Mouse (Mus musculus) CD8-positive naive resting alpha-beta T cell, adult 2 months (primary cell): ENCODE results near the gene Tnrc18.

Experiments
- DNase-seq, 2 experiments: peaks; one replicate each; pipeline ENCODE4 v3.0.0; 2022; ENCODE audit warnings: low read depth in 2 of 2, low spot score in 2 of 2

Gene Tnrc18

DNA sequence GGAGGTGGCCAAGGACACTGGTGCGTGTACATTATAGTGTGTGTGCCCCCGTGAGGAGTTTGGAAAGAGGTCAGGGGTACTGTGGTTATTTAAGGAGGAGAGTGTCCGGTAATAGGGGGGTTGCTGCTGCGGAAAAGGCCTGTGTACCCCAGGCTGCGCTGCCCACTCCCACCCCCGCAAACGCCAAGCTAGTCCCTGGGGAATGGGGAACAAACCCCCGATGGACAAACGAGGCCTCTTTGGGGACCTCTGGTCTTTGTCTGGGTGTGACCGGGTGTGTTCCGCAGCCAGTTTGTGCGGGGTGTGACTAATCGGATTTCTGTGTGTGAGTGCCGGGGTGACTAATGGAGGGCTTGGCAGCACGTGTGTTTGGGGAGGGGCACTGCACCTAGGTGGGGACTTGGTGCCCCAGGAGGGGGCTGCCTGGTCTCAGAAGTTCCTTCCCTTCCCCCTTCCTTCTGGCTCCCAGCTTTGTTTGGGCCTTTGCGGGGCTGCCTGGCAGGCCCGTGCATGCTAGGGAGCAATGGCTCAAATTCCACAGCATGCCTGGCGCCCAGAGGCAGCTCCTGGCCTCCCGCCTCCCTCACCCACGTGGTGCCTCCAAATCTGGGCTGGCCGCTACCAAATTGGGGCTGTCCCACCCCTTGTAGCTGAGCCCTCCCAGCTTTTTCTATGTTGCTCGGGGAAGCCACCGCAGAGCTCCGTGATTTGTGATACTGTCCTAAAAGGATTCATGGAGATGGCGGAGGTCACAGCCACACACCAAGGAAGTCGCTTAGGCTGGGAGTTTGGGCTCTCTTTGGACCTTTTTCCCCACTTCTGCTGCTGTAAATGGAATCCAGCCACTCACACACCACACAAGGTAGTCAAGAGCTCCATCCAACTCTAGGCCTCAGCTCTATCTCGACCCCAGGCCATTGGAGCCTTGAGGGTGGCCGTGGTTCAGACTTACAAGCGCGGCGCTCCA is 5.9 kb upstream of the Tnrc18 start:
- DNase-seq = no peak

DNA sequence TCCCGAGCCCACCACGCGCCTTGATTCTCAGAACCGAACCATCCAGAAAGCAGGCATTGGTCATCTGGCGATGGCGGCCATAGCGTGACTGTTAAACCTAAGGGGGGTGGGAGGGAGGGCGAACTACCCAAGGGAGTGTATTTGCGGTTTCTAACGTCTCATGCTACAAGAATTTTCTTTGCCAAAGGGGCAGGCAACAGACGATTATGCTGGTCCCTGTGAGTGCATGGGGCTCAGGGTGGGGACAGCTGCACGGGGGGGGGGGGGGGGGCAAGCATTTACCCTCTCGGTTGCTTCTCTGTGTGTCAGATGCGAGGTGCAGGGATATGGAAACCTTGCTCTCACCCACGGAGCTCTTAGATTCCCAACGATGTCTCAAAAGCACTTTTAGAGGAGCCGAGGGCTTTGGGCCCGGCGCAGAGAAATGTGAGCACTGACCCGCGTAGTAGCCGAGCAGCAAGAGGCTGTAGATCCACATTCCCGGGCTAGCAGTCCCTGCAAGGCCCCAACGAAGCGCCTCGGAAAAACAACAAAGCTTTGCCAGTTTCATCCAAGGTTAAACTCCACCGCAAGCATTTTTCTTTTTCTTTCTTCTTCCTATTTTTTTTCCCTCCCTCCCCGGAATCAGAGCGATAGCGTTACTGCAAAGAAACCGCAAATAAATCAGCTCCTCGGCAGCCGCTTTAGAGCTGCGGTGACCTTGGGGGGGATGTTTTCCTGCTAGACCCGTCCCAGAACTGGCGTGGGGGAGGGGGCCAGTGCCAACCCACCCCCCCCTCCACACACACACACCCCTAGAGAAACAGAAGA is 5.0 kb upstream of the Tnrc18 start:
- DNase-seq = no peak

DNA sequence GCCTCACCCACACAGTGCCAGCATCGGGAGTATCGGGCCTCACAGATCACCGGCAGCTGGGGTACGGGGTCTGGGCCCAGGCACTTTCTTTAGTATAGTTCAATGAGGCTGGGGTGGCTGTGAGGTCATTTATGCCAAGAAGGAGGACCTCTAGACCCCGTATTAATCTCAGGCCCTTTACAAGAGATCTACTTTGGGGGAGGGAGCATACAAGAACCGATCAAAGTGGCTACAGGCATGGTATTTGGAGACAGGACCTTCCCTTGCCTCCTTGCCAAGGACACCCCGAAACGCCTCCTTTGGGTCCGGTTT is 4.5 kb upstream of the Tnrc18 start:
- DNase-seq = no peak

DNA sequence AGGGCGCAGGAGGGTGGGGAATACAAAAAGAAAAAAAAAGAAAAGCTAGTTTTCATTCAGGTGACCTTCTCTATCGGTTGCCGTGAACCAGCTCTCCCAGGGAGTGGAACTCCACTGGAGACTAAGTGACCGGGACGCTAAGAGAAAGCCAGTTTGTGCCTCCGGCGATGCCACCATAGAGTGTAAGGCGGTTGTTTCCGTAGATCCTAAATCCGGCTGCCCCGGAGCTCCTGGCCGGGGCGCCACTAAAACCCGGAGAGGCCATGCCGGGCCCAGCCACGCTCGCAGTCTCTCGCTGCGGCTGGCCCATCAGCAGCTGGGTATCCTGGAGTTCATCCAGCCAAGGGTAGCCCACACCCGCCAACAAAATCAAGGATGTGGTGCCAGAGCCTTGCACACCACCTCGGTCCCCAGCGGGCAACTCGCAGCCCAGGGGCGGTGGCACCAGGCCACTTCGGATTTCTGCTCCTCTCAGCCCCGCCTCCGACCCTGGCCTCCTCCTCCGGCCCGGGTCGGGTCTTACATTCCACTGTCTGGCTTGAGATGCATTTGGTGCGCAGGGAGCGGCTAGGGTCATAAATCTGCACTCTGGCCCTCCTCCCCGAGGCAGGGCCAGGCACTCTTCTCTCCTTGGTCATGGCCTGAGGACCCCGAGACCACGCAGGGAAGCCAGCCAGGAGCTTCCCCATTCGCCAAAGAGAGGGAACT is 4.0 kb upstream of the Tnrc18 start:
- DNase-seq = no peak

DNA sequence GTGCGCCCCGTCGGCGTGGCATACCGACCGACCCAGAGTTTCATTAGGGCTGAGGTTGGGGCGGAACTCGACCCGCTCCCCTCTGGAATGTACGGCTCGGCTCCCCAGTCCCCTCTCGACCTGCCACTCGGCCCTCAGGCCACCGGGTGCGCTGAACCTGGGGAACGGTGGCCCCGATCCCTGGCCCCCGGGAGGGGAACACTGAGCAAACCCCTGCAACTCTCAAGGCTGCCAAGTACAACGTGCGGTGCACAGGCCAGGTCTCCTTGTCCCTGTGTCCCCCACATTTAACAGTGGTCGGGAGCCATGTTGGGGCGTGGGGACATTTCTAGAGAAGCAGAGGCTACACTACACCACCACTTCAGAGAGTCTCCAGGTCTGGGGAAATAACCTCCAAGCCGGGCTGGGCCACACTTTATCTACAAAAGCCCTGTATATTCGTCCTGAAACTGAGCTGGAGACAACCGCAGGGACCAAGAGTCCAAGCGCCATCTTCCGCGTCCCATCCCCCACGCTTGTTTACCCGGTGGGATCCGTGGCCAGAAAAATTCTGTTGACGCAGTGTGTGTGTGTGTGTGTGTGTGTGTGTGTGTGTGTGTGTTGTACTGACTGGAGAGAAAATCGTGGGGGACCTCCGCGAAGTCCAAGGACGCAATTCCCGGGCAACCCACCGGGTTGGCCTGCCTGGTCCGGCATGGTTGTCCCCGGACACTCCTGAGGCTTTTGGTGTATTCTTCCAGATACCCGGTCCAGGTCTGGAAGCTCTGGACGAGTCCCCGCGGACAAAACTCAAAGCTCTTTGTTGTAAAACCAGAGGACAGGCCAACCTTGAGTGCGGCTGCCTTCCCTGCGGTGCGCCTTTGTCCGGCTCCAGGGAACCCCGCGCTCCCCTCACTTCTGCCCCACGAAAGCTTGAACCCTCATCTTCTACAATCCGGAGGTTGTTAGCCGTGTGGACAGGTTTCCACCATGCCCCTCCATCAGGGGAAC is 3.1 kb upstream of the Tnrc18 start:
- DNase-seq = no peak

DNA sequence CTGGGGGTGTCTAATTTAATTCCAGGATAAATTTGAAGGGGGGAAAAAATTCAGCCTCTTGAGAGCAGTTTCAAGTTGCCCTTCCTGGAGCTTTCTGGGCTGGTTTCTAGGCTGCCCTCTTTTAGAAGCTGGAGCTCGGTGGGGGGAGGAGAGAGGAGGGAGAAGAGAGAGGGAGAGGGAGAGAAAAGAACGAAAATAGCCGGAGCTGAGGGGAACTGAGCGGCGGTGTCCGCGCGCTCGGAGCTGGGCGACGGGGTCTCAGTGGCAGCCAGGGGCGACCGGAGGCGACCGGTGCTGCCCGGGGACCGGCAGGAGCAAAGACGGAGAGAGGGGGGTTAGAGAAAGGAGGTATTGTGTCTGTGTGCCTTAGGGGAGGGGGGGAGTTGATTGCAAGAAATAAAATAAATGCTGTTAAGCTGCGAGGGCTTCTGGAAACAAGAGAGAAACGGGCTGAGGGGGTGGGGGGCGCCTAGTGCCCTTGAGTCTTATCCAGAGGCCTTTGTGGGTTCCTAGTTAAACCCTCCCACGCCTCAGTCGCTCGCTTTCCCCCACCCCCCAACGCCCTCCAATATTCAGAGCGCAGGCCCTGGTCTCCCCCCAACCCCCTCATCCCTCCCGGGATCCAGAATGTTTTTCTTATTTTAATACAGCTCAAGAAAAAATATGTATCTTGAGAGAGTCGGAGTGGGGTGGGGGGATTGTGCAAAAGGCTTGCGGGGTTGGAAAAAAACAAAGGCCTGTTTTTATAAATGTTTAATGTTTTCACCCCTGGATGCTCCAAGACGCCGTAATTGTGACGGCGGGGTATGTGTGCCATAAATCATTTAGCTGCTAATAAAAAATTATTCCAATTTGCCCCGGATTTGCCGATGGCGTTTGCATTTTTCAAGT is 2.2 kb upstream of the Tnrc18 start:
- DNase-seq = no peak

DNA sequence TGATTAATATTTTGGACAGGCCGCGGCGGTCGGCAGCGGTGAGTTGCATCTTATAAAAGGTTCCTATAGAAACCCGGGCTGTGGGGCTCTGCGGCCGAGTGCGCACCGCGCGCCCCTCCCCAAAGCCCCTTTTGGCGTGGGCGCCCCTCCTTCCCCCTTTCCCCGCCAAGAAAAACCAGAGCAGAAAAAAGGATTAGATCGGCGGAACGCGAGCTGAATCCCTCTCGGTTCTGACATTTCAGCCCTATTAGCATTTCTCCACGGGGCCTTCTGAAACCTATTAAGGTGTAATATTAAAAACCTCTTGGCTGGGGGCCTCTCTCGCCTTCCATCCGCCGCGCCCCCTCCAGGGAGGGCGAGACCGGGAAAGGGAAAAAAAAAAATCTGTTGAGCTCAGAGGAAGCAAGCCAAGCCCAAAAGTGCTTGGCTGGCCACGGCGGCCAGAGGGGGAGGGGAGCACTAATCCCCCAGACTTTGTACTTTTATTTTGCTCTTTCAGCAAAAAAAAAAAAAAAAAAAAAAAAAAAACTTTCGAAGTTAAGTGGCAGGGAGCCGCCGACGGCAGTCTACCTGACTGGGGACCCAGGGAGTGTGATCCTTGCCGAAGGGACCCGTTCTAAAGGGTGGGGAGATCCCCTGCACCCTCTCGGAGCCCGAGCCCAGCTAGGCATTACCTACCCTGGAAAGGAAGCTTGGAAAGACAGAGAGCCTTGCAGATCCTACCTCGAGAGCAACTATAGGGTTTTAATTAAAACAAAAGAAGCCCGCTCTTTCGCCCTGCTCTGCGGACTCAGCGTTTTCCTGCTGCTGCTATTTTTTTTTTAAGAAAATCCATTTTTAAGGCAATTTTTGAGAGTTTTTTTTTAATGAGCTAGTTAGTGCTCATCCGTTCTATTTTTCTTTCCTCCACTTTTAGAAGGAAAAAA is 1.2 kb upstream of the Tnrc18 start:
- no peak for DNase-seq

DNA sequence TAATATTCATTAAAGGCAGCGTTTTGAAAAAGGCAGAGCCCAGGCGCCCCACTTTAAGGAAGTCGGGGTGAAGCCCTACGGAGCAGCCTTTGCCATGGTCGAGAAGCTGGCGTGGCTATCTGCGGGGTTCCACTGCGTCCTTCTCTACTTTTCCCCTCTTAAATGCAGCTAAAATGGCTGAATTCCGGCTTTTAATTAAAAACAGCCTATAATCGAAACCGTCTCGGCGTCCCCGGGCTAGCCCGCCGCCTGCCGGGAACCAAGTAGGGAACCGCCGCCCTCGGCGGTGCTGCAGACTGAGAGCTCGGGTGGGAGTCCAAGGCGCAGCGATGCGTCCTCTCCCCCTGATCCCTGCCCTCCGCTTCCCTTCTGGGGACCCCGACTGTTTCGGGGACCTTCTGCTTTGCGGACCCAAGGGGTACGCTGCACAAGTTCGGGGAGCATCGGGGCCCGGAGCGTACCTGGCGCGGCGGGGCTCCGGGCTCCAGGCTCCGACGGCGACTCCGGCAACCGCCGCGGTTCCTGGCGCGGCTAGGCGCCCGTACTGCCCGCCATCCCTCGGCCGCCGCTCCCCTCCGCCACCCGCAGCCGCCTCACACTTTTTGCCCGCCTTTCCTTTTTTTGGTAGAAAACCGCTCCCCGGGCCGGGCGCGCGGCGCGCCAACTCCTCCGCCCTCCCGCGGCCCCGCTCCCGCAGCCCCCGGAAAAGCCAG is 495 bp downstream of the Tnrc18 start:
- DNase-seq = peak in 1 of 2 experiments; percentile 51

DNA sequence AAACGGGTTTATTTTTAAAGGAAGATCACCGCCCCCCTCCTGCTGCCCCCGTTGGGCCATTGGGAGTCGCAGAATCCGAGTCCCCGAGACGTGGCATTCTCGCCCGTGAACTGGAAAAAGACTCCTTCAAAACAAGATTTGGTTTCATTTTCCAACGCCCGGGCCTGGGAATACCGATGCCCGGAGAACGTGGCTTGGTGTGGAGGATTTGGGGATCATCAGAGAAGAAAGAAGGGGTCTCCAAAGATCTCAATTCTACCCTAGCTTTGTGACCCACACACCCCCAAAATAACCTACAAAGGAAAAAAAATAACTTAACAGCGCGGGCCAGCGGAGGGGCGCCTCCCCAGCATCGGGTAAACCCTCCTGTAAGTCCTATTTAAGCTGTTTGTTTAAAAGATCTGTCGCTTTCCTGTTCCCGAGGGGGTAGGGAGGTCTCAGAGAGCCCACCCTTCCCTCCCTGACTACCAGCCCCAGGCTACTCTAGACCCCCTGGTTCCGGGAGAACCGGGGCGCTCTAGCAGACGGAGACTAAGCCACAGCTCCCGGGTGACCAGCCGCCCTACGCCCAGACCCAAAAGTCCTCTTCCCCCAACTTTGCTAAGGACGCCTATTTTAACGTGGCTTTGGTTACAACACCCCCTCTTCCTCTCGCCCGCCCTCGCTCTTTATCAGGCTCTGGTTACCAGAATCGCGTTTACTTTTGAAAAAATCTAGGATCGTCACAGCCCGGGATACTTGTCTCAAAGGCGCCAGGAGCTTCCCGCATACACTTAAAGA is 1.2 kb downstream of the Tnrc18 start:
- no peak for DNase-seq

DNA sequence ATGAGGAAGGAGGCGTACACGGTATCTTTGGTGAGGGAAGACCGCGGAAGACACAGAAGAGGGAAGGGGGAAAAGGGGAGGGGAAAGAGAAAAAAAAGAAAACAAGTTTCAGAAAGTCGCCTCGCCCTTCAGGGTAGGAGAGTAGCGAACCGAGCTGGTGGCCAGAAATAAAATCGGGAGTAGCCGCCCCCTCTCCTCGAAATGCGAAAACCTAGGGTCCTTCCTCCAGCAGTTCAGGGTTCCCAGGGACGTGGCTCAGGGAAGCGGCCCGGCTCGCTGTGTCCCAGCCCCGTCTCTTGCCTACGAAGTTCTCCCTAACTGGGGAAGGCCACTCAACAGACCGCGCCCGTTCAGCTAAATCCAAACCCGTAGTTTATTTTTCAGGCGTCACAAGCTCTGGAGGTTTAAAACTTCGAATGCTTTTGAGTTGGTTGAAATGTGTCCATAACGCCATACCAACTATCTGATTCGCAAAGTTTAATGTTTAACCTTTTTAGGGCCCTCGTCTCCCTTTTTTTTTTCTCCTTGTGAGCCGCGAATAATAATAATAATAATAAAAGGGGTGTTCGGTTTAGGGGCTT is 2.0 kb downstream of the Tnrc18 start:
- no peak for DNase-seq

DNA sequence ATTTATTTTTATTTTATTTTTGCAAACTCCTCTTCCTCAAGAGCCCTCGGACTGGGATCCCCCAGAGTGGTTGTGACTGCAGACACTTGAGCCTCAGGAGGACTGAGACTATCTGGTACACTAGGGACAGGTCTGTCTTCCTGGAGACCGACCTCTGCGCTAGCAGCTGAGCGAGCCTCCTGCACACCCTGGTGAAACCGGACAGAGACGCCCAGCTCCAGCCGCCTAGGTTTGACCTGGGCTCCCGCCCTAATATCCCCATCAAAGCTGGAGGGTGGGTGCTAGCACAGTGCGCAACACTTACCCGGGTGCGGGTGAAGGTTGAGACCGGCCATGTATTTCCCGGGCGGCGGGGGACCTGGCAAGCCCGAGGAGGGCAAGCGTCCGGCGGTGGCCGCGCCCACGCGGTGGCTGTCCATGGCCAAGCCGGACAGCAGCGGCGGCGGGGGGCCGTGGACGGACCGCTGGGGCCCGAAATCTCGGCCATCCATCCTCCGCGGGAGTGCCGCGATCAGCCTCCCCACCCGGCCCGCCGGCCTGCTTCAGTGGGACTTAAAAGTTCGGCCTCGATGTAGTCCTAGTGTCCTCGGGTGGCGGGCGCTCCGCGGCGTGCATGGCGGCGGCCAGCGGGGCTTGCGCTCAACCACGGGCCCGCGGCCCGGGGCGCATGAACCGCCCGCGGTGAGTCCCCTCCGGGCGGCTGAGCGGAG is 2.6 kb downstream of the Tnrc18 start:
- DNase-seq = no peak

DNA sequence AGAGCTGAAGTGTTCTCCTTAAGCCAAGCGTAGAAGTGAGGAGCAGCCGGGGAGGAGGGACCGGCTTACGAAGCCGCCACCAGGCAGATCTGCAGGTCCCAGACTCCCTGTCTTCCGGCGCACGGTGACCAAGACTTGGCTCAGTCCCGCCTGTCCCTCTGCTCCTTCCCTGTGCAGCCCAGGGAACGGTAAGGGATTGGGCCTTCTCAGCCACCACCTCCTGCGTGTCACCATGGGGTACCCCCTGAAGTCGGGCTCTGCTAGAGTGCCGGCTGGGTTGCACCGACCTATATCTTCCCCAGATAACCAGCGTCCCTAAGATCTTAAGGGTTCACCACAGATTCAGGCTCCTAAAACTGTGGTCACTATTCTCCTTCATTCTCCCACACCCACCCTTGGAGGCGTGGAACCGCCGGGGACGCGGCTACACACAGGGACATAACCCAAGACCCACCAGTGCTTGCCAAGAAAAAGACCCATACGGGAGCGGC is 3.3 kb downstream of the Tnrc18 start:
- DNase-seq = no peak

DNA sequence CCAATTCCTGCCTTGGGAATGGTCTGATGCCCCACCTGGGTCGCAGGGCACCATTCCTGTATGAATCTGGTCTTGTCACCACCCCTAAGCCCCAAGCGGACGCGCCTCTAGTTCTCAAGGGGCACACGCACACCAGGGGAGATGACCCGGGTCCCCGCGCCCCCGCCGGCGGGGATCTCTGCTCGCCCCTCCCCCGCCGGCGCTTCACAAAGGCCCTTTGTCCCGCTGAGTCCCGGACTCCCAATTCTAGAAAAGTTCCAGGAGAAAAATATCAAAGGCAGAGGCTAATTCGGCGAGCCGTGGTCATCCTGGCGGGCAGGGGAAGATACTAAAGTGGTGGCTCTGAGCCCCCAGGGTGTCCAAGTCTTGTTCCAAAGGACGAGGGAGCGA is 3.7 kb downstream of the Tnrc18 start:
- DNase-seq = no peak

DNA sequence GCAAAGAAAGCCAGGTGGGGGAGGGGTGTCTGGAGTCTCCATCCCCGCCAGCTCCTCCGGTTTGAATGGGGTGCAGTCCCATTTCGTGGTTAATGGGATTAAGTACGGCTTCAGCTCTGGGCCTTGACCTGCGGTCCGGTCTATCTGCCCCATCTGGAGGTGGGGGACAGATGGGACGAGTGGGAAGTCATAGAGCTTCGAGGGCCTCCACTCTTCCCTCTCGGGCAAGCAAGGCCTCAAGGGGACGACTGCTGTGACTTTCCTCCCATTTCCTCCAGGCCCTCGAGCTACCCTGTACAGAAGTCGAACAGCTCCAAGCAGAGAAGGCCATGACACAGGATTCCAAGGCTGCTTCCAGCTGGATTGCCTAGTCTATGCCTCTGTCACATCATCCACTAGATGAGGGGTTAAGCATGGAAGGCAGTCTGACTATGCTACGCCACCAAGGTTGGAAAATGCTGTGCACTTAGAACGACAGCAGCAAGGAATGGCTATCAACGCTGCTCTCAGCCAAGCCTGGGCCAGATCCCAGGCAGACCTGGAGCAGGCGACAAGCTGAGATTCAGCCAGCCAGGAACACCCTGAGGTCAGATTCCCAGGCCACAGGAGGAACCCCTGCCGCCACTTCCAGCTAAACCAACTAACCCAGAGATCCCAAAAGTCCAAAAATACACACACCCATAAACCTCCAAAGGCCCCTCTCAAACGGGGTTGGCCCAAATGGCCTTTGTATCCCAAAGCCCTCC is 4.3 kb downstream of the Tnrc18 start:
- no peak for DNase-seq

DNA sequence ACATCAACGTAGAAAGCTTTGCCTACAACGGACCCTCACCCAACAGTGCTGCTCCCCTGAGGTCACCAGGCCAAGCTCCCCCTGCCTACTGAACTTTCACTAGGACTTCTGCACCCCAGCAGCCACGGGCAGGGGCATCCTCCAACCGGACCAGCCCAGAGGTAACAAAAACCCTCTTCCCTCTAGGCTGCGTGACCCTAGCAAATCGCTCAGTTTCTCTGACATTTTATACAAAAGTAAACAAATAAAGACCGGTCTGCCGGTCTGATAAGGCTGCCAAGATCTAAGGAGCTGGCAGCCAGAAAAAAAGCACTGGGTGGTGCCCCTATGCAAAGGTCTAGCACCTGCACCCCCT is 4.9 kb downstream of the Tnrc18 start:
- no peak for DNase-seq
